Mouse (Mus musculus): Measurements from ENCODE around the gene Polr2i.
"Not testable (repeated sequence)": the region's sequence is repeated elsewhere in the genome, so short reads cannot be mapped to it uniquely, and the experiment has no call there.

Polr2i gene

GRCm38 (mm10) chr7:30205383-30205782 is 26.4 kb upstream of the Polr2i start:
- DNase-seq (ENCODE audit: low spot score): peak; percentile 77

GRCm38 (mm10) chr7:30206364-30206763 is 25.4 kb upstream of the Polr2i start:
- not testable (repeated sequence) for DNase-seq (ENCODE audit: low spot score)

GRCm38 (mm10) chr7:30211025-30211424 is 20.7 kb upstream of the Polr2i start:
- DNase-seq (ENCODE audit: low spot score): no peak

- no peak for DNase-seq (ENCODE audit: low spot score)
Measured at GRCm38 (mm10) chr7:30213881-30214280, 17.9 kb upstream of the Polr2i start.

GRCm38 (mm10) chr7:30215875-30216274 is 15.9 kb upstream of the Polr2i start:
- DNase-seq (ENCODE audit: low spot score): no peak

- DNase-seq (ENCODE audit: low spot score): peak; percentile 78
Measured at GRCm38 (mm10) chr7:30216723-30217151, 15.0 kb upstream of the Polr2i start.

GRCm38 (mm10) chr7:30217277-30217676 is 14.5 kb upstream of the Polr2i start:
- DNase-seq (ENCODE audit: low spot score): no peak

GRCm38 (mm10) chr7:30219293-30220007 is 12.3 kb upstream of the Polr2i start:
- DNase-seq (ENCODE audit: low spot score): peak; percentile 60

- no peak for DNase-seq (ENCODE audit: low spot score)
Measured at GRCm38 (mm10) chr7:30220008-30220356, 11.8 kb upstream of the Polr2i start.

- no peak for DNase-seq (ENCODE audit: low spot score)
Measured at GRCm38 (mm10) chr7:30221433-30221832, 10.3 kb upstream of the Polr2i start.

GRCm38 (mm10) chr7:30222205-30222604 is 9.5 kb upstream of the Polr2i start:
- DNase-seq (ENCODE audit: low spot score): no peak

GRCm38 (mm10) chr7:30224206-30224605 is 7.5 kb upstream of the Polr2i start:
- DNase-seq (ENCODE audit: low spot score): no peak

- no peak for DNase-seq (ENCODE audit: low spot score)
Measured at GRCm38 (mm10) chr7:30231328-30231668, 450 bp upstream of the Polr2i start.

- peak; percentile 68 for DNase-seq (ENCODE audit: low spot score)
Measured at GRCm38 (mm10) chr7:30232631-30233148, 942 bp downstream of the Polr2i start.

GRCm38 (mm10) chr7:30233387-30233786 is 1.6 kb downstream of the Polr2i start:
- DNase-seq (ENCODE audit: low spot score): no peak

- DNase-seq (ENCODE audit: low spot score): no peak
Measured at GRCm38 (mm10) chr7:30234276-30234858, 2.6 kb downstream of the Polr2i start.

- no peak for DNase-seq (ENCODE audit: low spot score)
Measured at GRCm38 (mm10) chr7:30235091-30235490, 3.3 kb downstream of the Polr2i start.

GRCm38 (mm10) chr7:30235625-30236024 is 3.9 kb downstream of the Polr2i start, which contains the start of gene Ovol3:
Gene Ovol3 (minus strand): TSS chr7:30235725.
- DNase-seq (ENCODE audit: low spot score): no peak

GRCm38 (mm10) chr7:30237374-30237773 is 5.6 kb downstream of the Polr2i start:
- not testable (repeated sequence) for DNase-seq (ENCODE audit: low spot score)

GRCm38 (mm10) chr7:30251956-30252954 is 20.5 kb downstream of the Polr2i start:
- peak; percentile 52 for DNase-seq (ENCODE audit: low spot score)

GRCm38 (mm10) chr7:30265041-30265440 is 33.3 kb downstream of the Polr2i start:
- no peak for DNase-seq (ENCODE audit: low spot score)

- DNase-seq (ENCODE audit: low spot score): no peak
Measured at GRCm38 (mm10) chr7:30265531-30265930, 33.8 kb downstream of the Polr2i start.

All from urinary bladder, postnatal 14 days (tissue).